Mouse (Mus musculus) small intestine, adult 2 months (tissue): ENCODE results near the gene Tab1. TPM values are rescaled to one million over a fixed set of nuclear protein-coding genes. Genes with fewer than 3 reads are reported as not detected.
"Not testable (repeated sequence)": the region's sequence is repeated elsewhere in the genome, so short reads cannot be mapped to it uniquely, and the experiment has no call there.

Experiments used
- H3K27ac ChIP-seq: fragments of 200-500 bp; 2 replicates; pipeline ENCODE4 v1.5.1; 2012; ENCODE audit warnings: low read depth, low read length, control low read depth, inconsistent platforms; ENCODE audit not compliant: insufficient read depth
- H3K27me3 ChIP-seq: fragments of 200-500 bp; 2 replicates; pipeline ENCODE4 v1.6.1; 2012; ENCODE audit warnings: mild to moderate bottlenecking, moderate library complexity, low read length, inconsistent platforms; ENCODE audit not compliant: control insufficient read depth, insufficient read depth
- H3K36me3 ChIP-seq: fragments of 200-500 bp; 2 replicates; pipeline ENCODE4 v1.6.1; 2012; ENCODE audit warnings: mild to moderate bottlenecking, low read length, control low read depth, inconsistent platforms; ENCODE audit not compliant: control insufficient read depth, insufficient read depth
- H3K4me1 ChIP-seq: fragments of 200-500 bp; 2 replicates; pipeline ENCODE4 v1.6.1; 2012; ENCODE audit warnings: low read length, inconsistent platforms, mixed read lengths; ENCODE audit not compliant: control insufficient read depth, insufficient read depth, insufficient read length
- H3K4me3 ChIP-seq: fragments of 200-500 bp; 2 replicates; pipeline ENCODE4 v1.5.1; 2012; ENCODE audit warnings: low read depth, mild to moderate bottlenecking, control low read depth, inconsistent platforms, low read length, moderate library complexity
- CTCF ChIP-seq: fragments of 200-500 bp; IDR thresholded peaks from 2 replicates; pipeline ENCODE4 v1.5.1; 2012; ENCODE audit warnings: low read depth, mild to moderate bottlenecking, control low read depth, inconsistent platforms, low read length, moderate library complexity, mixed read lengths; ENCODE audit not compliant: insufficient replicate concordance, insufficient read length; ENCODE audit errors: extremely low read depth
- POLR2A ChIP-seq: fragments of 200-500 bp; IDR thresholded peaks from 2 replicates; pipeline ENCODE4 v1.6.1; 2012; ENCODE audit warnings: low read depth, mild to moderate bottlenecking, control low read depth, inconsistent platforms, low read length, moderate library complexity
- WGBS: fragments of 180-500 bp; shearing (Covaris S2); methylation state at CpG from one replicate; pipeline ENCODE4 v1.1.7; 2018; 5-methylcytosine and 5-hydroxymethylcytosine counted together
- polyA plus RNA-seq: library from polyadenylated mRNA; depleted of rRNA; stranded (reverse); fragments of >200 nt; gene quantifications from 2 replicates; pipeline ENCODE4 v1.2.3, GENCODE M21; 2012

Tab1 gene
- polyA plus RNA-seq, 1 experiment, result 28.6 TPM

DNA sequence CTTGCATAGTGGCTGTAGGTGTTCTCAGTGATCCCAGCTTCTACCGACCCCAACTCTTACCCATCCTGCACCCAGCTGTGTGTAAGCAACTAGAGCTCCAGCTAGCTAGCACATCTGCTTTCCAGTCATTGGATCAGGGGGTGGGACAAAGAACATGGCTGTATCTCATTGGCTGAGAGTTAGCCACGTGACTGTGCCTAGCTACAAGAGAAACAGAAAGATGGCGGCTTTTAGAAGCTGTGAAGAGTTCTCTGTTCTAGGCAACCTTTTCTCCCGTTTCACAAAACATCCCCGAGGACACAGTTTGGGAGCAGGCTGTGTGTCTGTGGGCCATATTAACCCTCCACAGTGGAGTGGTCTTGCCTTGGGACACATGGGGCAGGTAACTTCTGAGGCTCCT is 17.7 kb upstream of the Tab1 start:
- H3K36me3 ChIP-seq, result no peaks in the 10 kb centered on the region
- WGBS, result 70% methylated on average over 5 of the region's 5 CpGs
- TF ChIP-seq POLR2A (no peak), CTCF (no peak)
- no peaks in the 10 kb centered on the region for H3K4me1 ChIP-seq
- no peak overlapping the region for H3K4me3 ChIP-seq
- H3K27me3 ChIP-seq, result no peaks in the 10 kb centered on the region
- H3K27ac ChIP-seq, result no peak overlapping the region

DNA sequence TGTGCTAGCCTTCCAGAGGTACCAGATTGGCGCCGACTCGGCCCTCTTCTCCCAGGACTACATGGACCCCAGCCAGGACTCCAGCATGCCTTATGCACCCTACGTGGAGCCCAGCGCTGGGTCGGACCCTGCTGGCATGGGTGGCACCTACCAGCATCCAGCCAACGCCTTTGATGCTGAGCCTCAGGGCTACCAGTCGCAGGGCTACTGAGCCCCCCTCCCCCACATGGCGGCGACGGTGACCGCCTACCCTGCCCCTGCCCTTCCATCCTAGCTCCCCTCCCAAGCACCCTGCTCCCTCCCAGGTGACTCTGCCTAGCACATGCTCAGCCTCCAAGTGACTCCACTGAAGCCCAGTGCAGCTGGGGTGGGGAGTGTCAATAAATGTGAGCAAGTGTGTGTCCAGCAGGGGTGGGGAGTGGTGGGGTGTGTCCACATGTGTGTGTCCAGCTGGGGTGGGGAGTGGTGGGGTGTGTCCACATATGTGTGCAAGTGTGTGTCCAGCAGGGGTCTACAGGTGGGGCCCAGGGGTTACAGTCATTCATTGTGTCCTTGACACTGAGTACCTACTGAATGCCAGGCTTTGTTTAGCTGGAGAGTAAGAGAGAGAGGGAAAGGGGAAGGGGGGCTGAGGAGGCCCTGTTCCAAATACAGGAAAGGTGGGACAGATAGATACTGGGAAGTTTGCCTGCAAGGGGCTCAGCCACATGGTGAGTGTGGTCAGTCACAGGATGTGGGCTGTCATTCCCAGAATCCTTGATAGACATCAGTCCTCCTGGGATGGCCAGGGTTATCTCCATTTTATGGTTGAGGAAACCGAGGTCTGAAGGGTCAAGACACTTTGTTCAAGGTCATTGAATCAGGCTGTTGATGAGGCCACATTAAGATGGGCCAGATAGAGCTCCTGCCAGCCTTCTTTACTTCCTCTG is 16.8 kb upstream of the Tab1 start:
- Histone ChIP-seq H3K36me3 (no peaks in the 10 kb centered on the region), H3K27ac (no peak overlapping the region), H3K4me3 (no peak overlapping the region), H3K4me1 (no peaks in the 10 kb centered on the region), H3K27me3 (no peaks in the 10 kb centered on the region)
- no peak for TF ChIP-seq CTCF
- TF ChIP-seq POLR2A, result no peak
- 73% methylated on average over 13 of the region's 13 CpGs for WGBS

GRCm38 (mm10) chr15:80117154-80117553 is 15.8 kb upstream of the Tab1 start:
- Histone ChIP-seq H3K4me3 (no peak overlapping the region), H3K36me3 (no peaks in the 10 kb centered on the region), H3K27ac (no peak overlapping the region), H3K4me1 (no peaks in the 10 kb centered on the region), H3K27me3 (no peaks in the 10 kb centered on the region)
- 43% methylated on average over 8 of the region's 8 CpGs for WGBS
- TF ChIP-seq POLR2A (no peak), CTCF (no peak)

GRCm38 (mm10) chr15:80119076-80119475 is 13.9 kb upstream of the Tab1 start:
- Histone ChIP-seq H3K27ac (no peak overlapping the region), H3K27me3 (no peaks in the 10 kb centered on the region), H3K4me1 (no peaks in the 10 kb centered on the region), H3K4me3 (no peak overlapping the region), H3K36me3 (no peaks in the 10 kb centered on the region)
- no peak for TF ChIP-seq POLR2A
- TF ChIP-seq CTCF, result no peak
- 87% methylated on average over 6 of the region's 6 CpGs for WGBS

GRCm38 (mm10) chr15:80121721-80122325 is 11.1 kb upstream of the Tab1 start:
- TF ChIP-seq POLR2A, result no peak
- TF ChIP-seq CTCF, result no peak
- Histone ChIP-seq H3K4me3 (no peak overlapping the region), H3K36me3 (no peaks in the 10 kb centered on the region), H3K27me3 (no peaks in the 10 kb centered on the region), H3K27ac (no peak overlapping the region), H3K4me1 (no peaks in the 10 kb centered on the region)
- 85% methylated on average over 9 of the region's 9 CpGs for WGBS

GRCm38 (mm10) chr15:80122431-80122830 is 10.5 kb upstream of the Tab1 start:
- WGBS, result 92% methylated on average over 6 of the region's 6 CpGs
- H3K27ac ChIP-seq, H3K36me3 ChIP-seq, H3K27me3 ChIP-seq, H3K4me3 ChIP-seq, H3K4me1 ChIP-seq: not testable (repeated sequence)

DNA sequence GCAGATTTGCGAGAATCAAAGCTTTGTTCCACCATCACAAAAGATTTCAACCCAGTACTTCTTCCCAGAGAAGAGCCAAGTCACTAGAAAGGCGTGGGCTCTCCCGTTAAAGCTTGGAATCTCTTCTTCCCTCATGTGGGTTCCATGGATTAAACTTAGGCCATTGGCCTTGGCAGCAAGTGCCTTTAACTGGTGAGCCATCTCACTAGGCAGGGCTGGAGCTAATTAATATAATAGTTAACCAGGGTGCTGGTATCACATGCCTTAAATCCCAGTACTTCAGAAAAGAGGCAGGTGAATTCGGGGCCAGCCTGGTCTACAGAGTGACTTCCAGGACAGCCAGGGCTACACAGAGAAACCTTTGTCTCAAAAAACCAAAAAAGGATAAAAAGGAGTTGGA is 8.3 kb upstream of the Tab1 start:
- TF ChIP-seq CTCF (no peak), POLR2A (no peak)
- H3K27me3 ChIP-seq, result no peaks in the 10 kb centered on the region
- 72% methylated on average over 4 of the region's 4 CpGs for WGBS
- H3K27ac ChIP-seq, result no peak overlapping the region
- no peaks in the 10 kb centered on the region for H3K4me1 ChIP-seq
- H3K4me3 ChIP-seq, result no peak overlapping the region
- H3K36me3 ChIP-seq, result no peaks in the 10 kb centered on the region
